Mouse (Mus musculus) hindbrain, postnatal 0 days (tissue): ENCODE measurements at regions not wholly inside any gene's neighbourhood (a gene's known extent, or its start where the extent isn't known, plus 50 kb on each side); places are given as distances from the start of the nearest gene placed in this dataset.

ENCODE experiments used
- ATAC-seq: fragments of 200-750 bp; cut with Nextera tagmentation; 2 replicates; pipeline ENCODE4 v1.8.0; 2017; ENCODE audit warnings: mild to moderate bottlenecking, moderate TSS enrichment, moderate library complexity
- DNase-seq: peaks from one replicate; pipeline ENCODE4 v3.0.0-alpha.2; 2015; ENCODE audit warnings: low spot score
- H3K27ac ChIP-seq: fragments of 300-500 bp; sonication (generic); 2 replicates; pipeline ENCODE4 v1.5.1; 2014; ENCODE audit warnings: mild to moderate bottlenecking
- H3K27me3 ChIP-seq: fragments of 300-500 bp; sonication (generic); 2 replicates; pipeline ENCODE4 v1.6.1; 2014; ENCODE audit warnings: low read length, mixed read lengths; ENCODE audit not compliant: insufficient read depth
- H3K36me3 ChIP-seq: fragments of 300-500 bp; sonication (generic); 2 replicates; pipeline ENCODE4 v1.6.1; 2014; ENCODE audit warnings: low read length, mixed read lengths; ENCODE audit not compliant: insufficient read depth
- H3K4me1 ChIP-seq: fragments of 300-500 bp; sonication (generic); 2 replicates; pipeline ENCODE4 v1.6.1; 2014; ENCODE audit warnings: antibody characterized with exemption, low read length, mixed read lengths; ENCODE audit not compliant: insufficient read depth
- H3K4me2 ChIP-seq: fragments of 300-500 bp; sonication (generic); 2 replicates; pipeline ENCODE4 v1.6.1; 2014; ENCODE audit warnings: low read depth, mild to moderate bottlenecking, low read length, moderate library complexity, mixed read lengths
- H3K4me3 ChIP-seq: fragments of 300-500 bp; sonication (generic); 2 replicates; pipeline ENCODE4 v1.5.1; 2014; ENCODE audit warnings: low read length
- H3K9ac ChIP-seq: fragments of 300-500 bp; sonication (generic); replicated peaks from 2 replicates; pipeline ENCODE4 v1.6.1; 2014; ENCODE audit warnings: mild to moderate bottlenecking, low read length, moderate library complexity, mixed read lengths
- H3K9me3 ChIP-seq: fragments of 300-500 bp; sonication (generic); 2 replicates; pipeline ENCODE4 v1.6.1; 2016; ENCODE audit warnings: low read length, mixed read lengths
- CTCF ChIP-seq: IDR thresholded peaks from 2 replicates; pipeline ENCODE4 v1.5.1; 2016; ENCODE audit warnings: antibody characterized with exemption, control low read depth, low read depth
- WGBS: fragments of 180-500 bp; shearing (Covaris S2); extraction: QIAGEN DNeasy Blood & Tissue Kit; methylation state at CpG from one replicate; pipeline ENCODE4 v1.1.7; 2014; 5-methylcytosine and 5-hydroxymethylcytosine counted together

GRCm38 (mm10) chr2:138072165-138072728 is 184.1 kb upstream of the Btbd3 start:
- TF ChIP-seq CTCF = no peak
- H3K9me3 ChIP-seq = no peaks in the 10 kb centered on the region
- peaks cover 6% of the 10 kb centered on the region; the same call in 1 of the 2 replicates for H3K4me1 ChIP-seq
- ATAC-seq (peak; percentile 75), DNase-seq (no peak)
- H3K27ac ChIP-seq = no peak overlapping the region
- H3K4me2 ChIP-seq = no peak overlapping the region
- no peak overlapping the region for H3K4me3 ChIP-seq
- H3K36me3 ChIP-seq = no peaks in the 10 kb centered on the region
- H3K9ac ChIP-seq = no peak overlapping the region
- no peaks in the 10 kb centered on the region for H3K27me3 ChIP-seq
- 26% methylated on average over 6 of the region's 6 CpGs for WGBS

- Histone ChIP-seq H3K27me3 (no peaks in the 10 kb centered on the region), H3K4me3 (no peak overlapping the region), H3K36me3 (no peaks in the 10 kb centered on the region), H3K4me2 (no peak overlapping the region), H3K27ac (no peak overlapping the region), H3K9ac (no peak overlapping the region), H3K9me3 (no peaks in the 10 kb centered on the region), H3K4me1 (peaks cover 5% of the 10 kb centered on the region)
- DNase-seq (no peak), ATAC-seq (no peak)
- no peak for TF ChIP-seq CTCF
- WGBS = 80% methylated on average over 4 of the region's 4 CpGs
Measured at GRCm38 (mm10) chr2:138053081-138053480, 203.3 kb upstream of the Btbd3 start.

GRCm38 (mm10) chr2:138048341-138048740 is 208.0 kb upstream of the Btbd3 start:
- peak overlapping the region; percentile 58; the same call in 1 of the 2 replicates for H3K27ac ChIP-seq
- H3K36me3 ChIP-seq = no peaks in the 10 kb centered on the region
- no peak overlapping the region for H3K4me3 ChIP-seq
- no peak for DNase-seq
- no peak for TF ChIP-seq CTCF
- 42% methylated on average over 5 of the region's 5 CpGs for WGBS
- peak overlapping the region; percentile 44 for H3K4me2 ChIP-seq
- no peaks in the 10 kb centered on the region for H3K27me3 ChIP-seq
- peaks cover 9% of the 10 kb centered on the region for H3K4me1 ChIP-seq
- peak; percentile 36 for ATAC-seq
- H3K9ac ChIP-seq = no peak overlapping the region
- H3K9me3 ChIP-seq = no peaks in the 10 kb centered on the region

GRCm38 (mm10) chr2:138047781-138048201 is 208.6 kb upstream of the Btbd3 start:
- H3K4me3 ChIP-seq = no peak overlapping the region
- H3K27me3 ChIP-seq = no peaks in the 10 kb centered on the region
- no peak overlapping the region for H3K9ac ChIP-seq
- no peak for TF ChIP-seq CTCF
- H3K27ac ChIP-seq = peak overlapping the region; percentile 58; the same call in 1 of the 2 replicates
- H3K9me3 ChIP-seq = no peaks in the 10 kb centered on the region
- H3K4me1 ChIP-seq = peaks cover 9% of the 10 kb centered on the region
- H3K36me3 ChIP-seq = no peaks in the 10 kb centered on the region
- peak overlapping the region; percentile 44 for H3K4me2 ChIP-seq
- ATAC-seq = peak; percentile 95
- peak; percentile 79 for DNase-seq
- WGBS = 21% methylated on average over 11 of the region's 11 CpGs

- TF ChIP-seq CTCF = no peak
- H3K4me2 ChIP-seq = peak overlapping the region; percentile 44; the same call in 1 of the 2 replicates
- no peak overlapping the region for H3K9ac ChIP-seq
- H3K36me3 ChIP-seq = no peaks in the 10 kb centered on the region
- 37% methylated on average over 10 of the region's 10 CpGs for WGBS
- ATAC-seq = no peak; the same call in 1 of the 2 replicates
- H3K4me3 ChIP-seq = no peak overlapping the region
- DNase-seq = no peak
- peaks cover 9% of the 10 kb centered on the region for H3K4me1 ChIP-seq
- no peaks in the 10 kb centered on the region for H3K9me3 ChIP-seq
- H3K27me3 ChIP-seq = no peaks in the 10 kb centered on the region
- H3K27ac ChIP-seq = peak overlapping the region; percentile 58; the same call in 1 of the 2 replicates
Measured at GRCm38 (mm10) chr2:138047361-138047760, 209.0 kb upstream of the Btbd3 start.

GRCm38 (mm10) chr2:138046918-138047317 is 209.4 kb upstream of the Btbd3 start:
- Histone ChIP-seq H3K4me3 (no peak overlapping the region), H3K9ac (no peak overlapping the region), H3K4me2 (no peak overlapping the region), H3K27ac (no peak overlapping the region), H3K36me3 (no peaks in the 10 kb centered on the region), H3K4me1 (peaks cover 9% of the 10 kb centered on the region), H3K9me3 (no peaks in the 10 kb centered on the region), H3K27me3 (no peaks in the 10 kb centered on the region)
- no peak for TF ChIP-seq CTCF
- DNase-seq = no peak
- WGBS = 92% methylated on average over 3 of the region's 3 CpGs
- no peak for ATAC-seq

- H3K27ac ChIP-seq = no peak overlapping the region
- no peaks in the 10 kb centered on the region for H3K36me3 ChIP-seq
- H3K4me1 ChIP-seq = peaks cover 9% of the 10 kb centered on the region
- H3K4me3 ChIP-seq = no peak overlapping the region
- H3K4me2 ChIP-seq = no peak overlapping the region
- 28% methylated on average over 5 of the region's 5 CpGs for WGBS
- no peak for TF ChIP-seq CTCF
- H3K9ac ChIP-seq = no peak overlapping the region
- DNase-seq (no peak), ATAC-seq (no peak)
- H3K9me3 ChIP-seq = no peaks in the 10 kb centered on the region
- H3K27me3 ChIP-seq = no peaks in the 10 kb centered on the region
Measured at GRCm38 (mm10) chr2:138045933-138046642, 210.3 kb upstream of the Btbd3 start.
